Mouse (Mus musculus): Measurements from ENCODE around the gene Ell. TPM values are rescaled to one million over a fixed set of nuclear protein-coding genes. Genes with fewer than 3 reads are reported as not detected.
A peak's percentile ranks its signal among the peaks of the same experiment; 100 is the strongest.

Gene Ell
- polyA plus RNA-seq, 1 experiment from 2014 or later = 33.9 TPM

DNA sequence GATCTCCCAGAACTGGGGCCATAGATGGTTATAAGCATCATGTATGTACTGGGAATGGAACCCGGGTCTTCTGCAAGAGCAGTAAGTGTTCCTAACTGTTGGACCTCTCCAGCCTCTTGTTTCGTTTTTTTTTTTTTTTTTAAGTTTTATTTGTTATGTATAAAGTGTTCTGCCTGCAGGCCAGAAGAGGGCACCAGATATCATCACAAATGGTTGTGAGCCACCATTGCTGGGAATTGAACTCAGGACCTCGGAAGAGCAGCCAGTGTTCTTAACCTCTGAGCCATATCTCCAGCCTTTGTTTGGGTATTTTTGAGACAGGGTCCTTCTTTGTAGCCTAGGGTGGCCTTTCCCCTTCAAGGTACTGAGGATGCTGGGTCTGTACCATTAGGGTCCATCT is 19.7 kb downstream of the Ell start:
- Histone ChIP-seq H3K36me3 (ENCODE audit: inconsistent target) (no peaks in the 10 kb centered on the region), H3K27ac (no peak overlapping the region), H3K79me2 (ENCODE audit: inconsistent target) (peaks cover 99% of the 10 kb centered on the region), H3K4me3 (ENCODE audit: inconsistent target) (no peak overlapping the region)
- 70% methylated on average over 3 of the region's 3 CpGs for WGBS (ENCODE audit: missing documents)

DNA sequence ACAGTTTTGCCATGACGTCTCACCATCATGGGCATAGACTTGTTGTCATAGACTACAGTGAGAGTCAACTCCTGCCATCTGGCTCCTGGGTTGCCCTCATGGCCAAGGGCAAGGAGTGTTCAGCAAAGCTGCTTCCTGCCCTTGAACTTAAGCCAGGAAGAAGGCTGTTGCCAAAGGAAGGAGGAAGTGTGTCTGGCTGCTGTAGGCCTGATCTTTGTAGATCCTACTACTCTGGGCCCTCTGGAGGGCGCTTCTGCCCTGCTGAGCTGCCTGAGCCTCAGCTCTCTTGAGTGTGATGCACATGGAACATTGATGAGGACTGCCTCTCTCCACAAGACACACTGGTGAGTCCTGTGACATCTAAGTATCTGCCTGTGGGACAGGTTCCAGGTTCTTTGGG is 20.8 kb downstream of the Ell start:
- Histone ChIP-seq H3K4me3 (ENCODE audit: inconsistent target) (no peak overlapping the region), H3K27ac (peak overlapping the region; percentile 89), H3K36me3 (ENCODE audit: inconsistent target) (no peaks in the 10 kb centered on the region), H3K79me2 (ENCODE audit: inconsistent target) (peaks cover 99% of the 10 kb centered on the region)
- WGBS (ENCODE audit: missing documents) = 0% methylated on average over 2 of the region's 2 CpGs

DNA sequence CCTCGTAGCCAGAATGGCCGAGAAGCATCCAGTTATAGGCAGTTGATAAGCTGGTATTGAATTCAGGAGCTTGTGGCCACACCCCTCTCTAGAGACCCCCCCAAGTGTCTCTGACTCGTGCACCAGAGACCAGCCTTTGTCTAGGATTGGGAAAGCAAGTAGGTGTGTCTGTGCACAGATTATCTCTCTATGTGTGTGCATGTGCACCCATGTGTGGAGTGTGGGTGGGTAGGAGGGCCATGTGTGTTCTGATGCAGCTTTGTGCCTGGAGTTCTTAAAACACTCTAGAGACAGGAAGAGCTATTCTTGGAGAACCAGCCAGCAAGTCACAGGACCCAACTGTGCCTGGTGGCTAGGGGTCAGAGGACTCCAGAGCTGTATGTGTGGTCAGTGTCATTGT is 21.3 kb downstream of the Ell start:
- no peaks in the 10 kb centered on the region for H3K36me3 ChIP-seq (ENCODE audit: inconsistent target)
- WGBS (ENCODE audit: missing documents) = 89% methylated on average over 2 of the region's 3 CpGs
- H3K4me3 ChIP-seq (ENCODE audit: inconsistent target) = no peak overlapping the region
- peaks cover 99% of the 10 kb centered on the region for H3K79me2 ChIP-seq (ENCODE audit: inconsistent target)
- peak overlapping the region; percentile 89 for H3K27ac ChIP-seq

DNA sequence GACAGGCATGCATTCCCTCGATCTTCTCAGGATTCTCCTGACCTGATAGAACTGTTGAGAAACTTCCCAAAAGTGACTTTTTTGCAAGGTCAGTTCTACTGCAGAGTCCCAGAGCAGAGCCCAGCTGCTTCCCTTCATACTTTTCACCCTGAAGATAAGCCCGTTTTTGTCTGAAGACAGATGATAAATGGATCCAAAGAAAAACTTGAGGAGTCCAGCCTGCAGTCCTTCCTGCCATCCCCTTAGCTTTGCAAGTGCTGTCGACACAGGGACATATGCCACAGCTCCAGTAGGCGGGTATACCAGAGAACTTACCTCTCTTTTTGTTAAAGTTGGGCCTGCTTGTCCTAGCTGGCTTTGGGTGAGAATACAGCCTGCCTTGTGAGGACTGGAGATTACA is 22.1 kb downstream of the Ell start:
- WGBS (ENCODE audit: missing documents) = 51% methylated on average over 4 of the region's 4 CpGs

DNA sequence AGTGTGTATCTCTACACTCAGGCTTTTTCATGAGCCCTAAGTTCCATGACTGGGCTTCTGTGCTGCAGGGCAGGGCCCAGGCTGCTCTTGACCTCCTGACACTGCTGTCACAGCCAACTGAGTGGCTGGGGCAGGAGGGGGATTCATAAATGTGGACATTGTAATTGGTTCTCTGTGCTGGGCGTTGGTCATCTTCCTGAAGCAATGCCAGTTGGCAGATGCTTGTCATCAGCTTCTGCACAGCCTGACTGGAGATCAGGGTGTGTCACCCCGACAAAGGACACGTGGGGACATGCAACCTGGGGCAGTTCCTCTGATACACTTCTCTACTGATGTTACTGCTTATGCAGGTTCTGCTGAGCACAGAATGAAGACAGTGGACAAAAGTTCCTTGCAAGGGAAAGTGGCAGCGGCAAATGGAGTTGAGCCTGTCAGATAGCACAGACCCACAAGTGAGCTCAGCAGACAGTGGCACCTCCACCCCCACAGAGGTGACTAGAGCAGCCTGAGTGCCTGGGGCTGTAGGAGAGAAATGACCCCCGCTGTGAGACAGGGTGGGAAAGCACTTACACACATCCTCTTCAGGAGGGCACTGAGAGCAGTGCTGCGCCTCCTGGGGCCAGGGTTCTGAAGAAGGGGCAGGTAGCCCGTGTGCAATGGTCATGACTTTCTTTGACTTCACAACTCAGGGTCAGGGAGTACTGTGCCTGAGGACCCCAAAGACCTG is 22.7 kb downstream of the Ell start:
- 86% methylated on average over 7 of the region's 7 CpGs for WGBS (ENCODE audit: missing documents)

More for the DNA sequence above, 22.1 kb downstream of the Ell start:
- Histone ChIP-seq H3K79me2 (ENCODE audit: inconsistent target) (peaks cover 99% of the 10 kb centered on the region), H3K27ac (peak overlapping the region; percentile 89), H3K4me3 (ENCODE audit: inconsistent target) (no peak overlapping the region), H3K36me3 (ENCODE audit: inconsistent target) (no peaks in the 10 kb centered on the region)

DNA sequence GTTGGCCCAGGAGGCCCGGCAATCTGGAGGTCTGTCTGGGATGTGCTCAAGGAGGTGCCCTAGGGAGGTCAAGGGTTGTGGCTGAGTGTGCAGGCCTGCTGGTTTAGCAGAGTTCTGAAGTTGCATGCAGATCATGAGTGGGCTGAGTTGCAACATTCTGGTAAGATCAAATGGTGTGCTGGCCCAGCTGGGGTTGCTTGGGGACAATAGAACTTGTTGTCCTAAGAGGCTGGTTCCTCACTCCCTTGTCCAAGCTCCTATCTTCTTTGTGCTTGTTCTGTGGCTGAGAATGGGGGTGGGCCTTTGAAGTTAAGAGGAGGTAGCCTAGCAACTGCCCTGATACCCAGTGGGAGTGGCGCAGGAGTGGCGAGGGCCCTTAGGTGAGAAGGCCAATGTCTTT is 23.5 kb downstream of the Ell start:
- Histone ChIP-seq H3K27ac (peak overlapping the region; percentile 89), H3K79me2 (ENCODE audit: inconsistent target) (peaks cover 99% of the 10 kb centered on the region), H3K36me3 (ENCODE audit: inconsistent target) (no peaks in the 10 kb centered on the region), H3K4me3 (ENCODE audit: inconsistent target) (no peak overlapping the region)
- WGBS (ENCODE audit: missing documents) = 100% methylated on average over 3 of the region's 3 CpGs

More for the DNA sequence above, 22.7 kb downstream of the Ell start:
- H3K4me3 ChIP-seq (ENCODE audit: inconsistent target) = no peak overlapping the region
- H3K36me3 ChIP-seq (ENCODE audit: inconsistent target) = no peaks in the 10 kb centered on the region
- peaks cover 99% of the 10 kb centered on the region for H3K79me2 ChIP-seq (ENCODE audit: inconsistent target)
- H3K27ac ChIP-seq = peak overlapping the region; percentile 89

DNA sequence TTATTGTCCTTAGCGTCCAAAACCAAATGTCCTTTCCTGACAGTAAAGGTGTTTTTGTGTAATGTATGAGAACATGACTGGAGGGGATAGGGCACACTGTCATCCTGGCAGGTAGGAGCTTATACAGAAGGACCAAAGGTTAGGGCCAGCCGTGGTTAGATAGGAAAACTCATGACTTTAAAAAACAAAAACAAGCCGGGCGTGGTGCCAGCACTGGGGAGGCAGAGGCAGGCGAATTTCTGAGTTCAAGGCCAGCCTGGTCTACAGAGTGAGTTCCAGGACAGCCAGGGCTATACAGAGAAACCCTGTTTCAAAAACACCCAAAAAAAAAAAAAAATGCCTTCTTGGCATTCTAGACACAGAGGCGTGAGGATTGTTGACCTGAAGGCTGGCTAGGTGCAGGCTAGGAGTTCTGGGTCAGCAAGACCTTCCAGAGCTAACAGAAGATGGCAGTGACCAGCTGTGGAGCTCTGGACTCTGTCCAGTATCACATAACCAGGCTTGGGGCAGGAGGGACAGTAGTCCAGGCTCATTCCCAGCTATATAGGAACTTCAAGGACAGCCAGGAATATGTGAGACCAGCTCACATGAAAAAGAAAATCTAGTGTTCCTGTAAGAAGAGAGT is 24.6 kb downstream of the Ell start:
- WGBS (ENCODE audit: missing documents) = 90% methylated on average over 6 of the region's 6 CpGs
- no peak overlapping the region for H3K27ac ChIP-seq
- H3K36me3 ChIP-seq (ENCODE audit: inconsistent target) = no peaks in the 10 kb centered on the region
- H3K4me3 ChIP-seq (ENCODE audit: inconsistent target) = no peak overlapping the region
- peaks cover 99% of the 10 kb centered on the region for H3K79me2 ChIP-seq (ENCODE audit: inconsistent target)

DNA sequence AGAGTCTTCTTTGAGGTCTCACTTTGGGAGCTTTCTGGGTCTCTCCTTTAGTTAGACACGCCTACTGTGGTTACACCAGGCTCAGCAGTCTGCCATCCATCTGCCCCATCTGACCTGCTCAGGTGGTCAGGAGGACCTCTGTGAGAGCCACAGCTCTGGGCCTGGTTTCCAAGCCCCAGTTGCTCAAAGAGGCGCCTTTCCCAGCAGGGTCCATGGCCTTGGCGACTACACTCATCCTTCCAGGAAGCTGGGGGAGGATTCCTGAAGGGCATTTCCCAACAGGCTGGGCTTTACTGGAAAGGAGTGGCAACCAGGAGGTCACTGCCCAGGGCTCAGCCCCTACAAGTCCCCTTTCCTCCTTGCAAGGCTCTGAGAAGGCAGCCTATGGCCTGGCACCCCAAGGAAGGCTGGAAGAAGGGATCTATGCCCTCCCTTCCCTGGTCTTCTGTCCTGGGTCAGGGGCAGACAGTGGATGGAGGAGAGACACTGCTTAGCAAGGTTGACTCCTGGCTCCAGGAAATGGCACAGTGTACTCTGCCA is 25.5 kb downstream of the Ell start:
- WGBS (ENCODE audit: missing documents) = 94% methylated on average over 3 of the region's 3 CpGs
- Histone ChIP-seq H3K27ac (no peak overlapping the region), H3K79me2 (ENCODE audit: inconsistent target) (peaks cover 99% of the 10 kb centered on the region), H3K4me3 (ENCODE audit: inconsistent target) (no peak overlapping the region), H3K36me3 (ENCODE audit: inconsistent target) (no peaks in the 10 kb centered on the region)

DNA sequence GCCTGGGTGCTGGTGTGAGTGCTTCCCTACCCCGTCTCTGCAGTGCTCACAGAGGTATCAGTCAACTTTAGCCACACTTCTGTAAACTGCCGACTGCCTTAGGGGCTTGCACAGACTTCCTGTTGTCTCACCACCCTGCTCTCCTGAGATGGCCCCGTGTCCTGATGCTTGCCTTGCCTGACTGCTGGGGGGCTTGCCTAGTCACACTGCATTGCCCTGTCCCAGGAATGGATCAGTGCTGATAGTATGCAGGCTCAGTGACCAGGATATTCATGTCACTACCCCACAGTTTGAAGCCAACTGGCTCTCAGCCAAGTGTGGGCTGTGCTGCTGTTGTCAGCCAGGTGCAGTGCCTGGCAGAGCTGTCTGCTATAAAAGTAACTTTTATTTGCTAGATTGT is 26.3 kb downstream of the Ell start:
- H3K79me2 ChIP-seq (ENCODE audit: inconsistent target) = peaks cover 100% of the 10 kb centered on the region
- no peak overlapping the region for H3K27ac ChIP-seq
- 20% methylated on average over 3 of the region's 3 CpGs for WGBS (ENCODE audit: missing documents)
- no peaks in the 10 kb centered on the region for H3K36me3 ChIP-seq (ENCODE audit: inconsistent target)
- H3K4me3 ChIP-seq (ENCODE audit: inconsistent target) = no peak overlapping the region

DNA sequence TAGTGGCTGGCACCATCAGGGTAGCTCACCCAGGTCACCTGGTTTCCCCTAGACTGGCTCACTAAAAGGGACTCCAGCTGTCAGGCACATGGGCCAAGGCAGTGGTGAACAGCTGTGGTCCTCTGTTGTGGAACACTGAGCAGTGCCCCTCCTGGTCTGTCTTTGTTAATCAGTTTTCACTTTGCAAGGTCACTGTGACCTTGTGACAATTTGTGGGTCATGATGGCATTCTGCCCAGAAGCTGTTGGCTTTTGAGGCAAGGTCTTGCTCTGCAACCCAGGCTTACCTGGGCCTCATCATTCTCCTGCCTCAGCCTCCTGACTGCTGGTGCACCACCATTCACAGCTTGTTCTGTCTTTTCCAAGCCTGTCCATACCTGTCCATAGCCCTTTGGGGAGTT is 31.1 kb downstream of the Ell start:
- Histone ChIP-seq H3K36me3 (ENCODE audit: inconsistent target) (peaks cover 8% of the 10 kb centered on the region; the same call in 1 of the 2 replicates), H3K79me2 (ENCODE audit: inconsistent target) (peaks cover 100% of the 10 kb centered on the region), H3K27ac (no peak overlapping the region), H3K4me3 (ENCODE audit: inconsistent target) (no peak overlapping the region)

DNA sequence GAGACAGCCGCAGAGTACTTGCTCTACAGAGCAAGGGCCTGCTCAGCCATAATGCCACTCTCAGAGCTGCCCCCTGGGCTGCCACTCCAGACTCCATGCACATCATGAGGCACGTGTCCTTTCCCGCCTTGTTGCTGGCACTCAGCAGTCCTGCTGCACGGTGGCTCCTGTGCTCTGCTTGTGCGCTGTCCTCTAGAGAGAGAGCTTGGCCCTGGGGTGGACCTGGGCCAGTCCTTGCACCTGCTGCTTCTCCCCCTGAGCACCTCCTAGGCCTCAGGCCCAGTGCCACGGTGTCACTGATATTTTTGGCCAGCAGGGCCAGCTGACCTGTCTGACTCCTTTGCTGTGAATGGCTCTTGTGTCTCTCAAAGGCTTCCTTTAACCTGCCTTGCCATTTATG is 31.7 kb downstream of the Ell start:
- peaks cover 8% of the 10 kb centered on the region; the same call in 1 of the 2 replicates for H3K36me3 ChIP-seq (ENCODE audit: inconsistent target)
- no peak overlapping the region for H3K27ac ChIP-seq
- H3K79me2 ChIP-seq (ENCODE audit: inconsistent target) = peaks cover 99% of the 10 kb centered on the region
- 91% methylated on average over 6 of the region's 6 CpGs for WGBS (ENCODE audit: missing documents)
- no peak overlapping the region for H3K4me3 ChIP-seq (ENCODE audit: inconsistent target)

DNA sequence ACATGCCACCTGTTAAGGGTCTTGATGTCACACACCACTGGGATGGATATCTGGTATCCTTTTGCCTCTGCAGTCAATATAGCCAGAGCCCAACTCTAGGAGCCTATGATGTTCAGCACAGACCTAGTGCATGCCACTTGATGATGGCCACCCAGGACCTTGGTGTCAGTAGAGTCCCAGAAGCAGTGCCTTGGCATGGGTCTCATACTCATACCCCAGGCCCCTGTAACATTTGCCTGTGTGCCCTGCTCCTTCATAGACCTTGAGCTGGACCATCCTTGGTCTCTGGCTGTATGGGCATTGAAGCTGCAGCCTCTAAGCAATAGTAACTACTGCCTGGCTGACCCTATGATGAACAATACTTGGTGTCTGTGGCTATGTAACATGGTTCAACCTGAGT is 35.0 kb downstream of the Ell start:
- H3K79me2 ChIP-seq (ENCODE audit: inconsistent target) = peaks cover 81% of the 10 kb centered on the region
- no peak overlapping the region for H3K4me3 ChIP-seq (ENCODE audit: inconsistent target)
- no peak overlapping the region for H3K27ac ChIP-seq
- H3K36me3 ChIP-seq (ENCODE audit: inconsistent target) = peaks cover 27% of the 10 kb centered on the region

DNA sequence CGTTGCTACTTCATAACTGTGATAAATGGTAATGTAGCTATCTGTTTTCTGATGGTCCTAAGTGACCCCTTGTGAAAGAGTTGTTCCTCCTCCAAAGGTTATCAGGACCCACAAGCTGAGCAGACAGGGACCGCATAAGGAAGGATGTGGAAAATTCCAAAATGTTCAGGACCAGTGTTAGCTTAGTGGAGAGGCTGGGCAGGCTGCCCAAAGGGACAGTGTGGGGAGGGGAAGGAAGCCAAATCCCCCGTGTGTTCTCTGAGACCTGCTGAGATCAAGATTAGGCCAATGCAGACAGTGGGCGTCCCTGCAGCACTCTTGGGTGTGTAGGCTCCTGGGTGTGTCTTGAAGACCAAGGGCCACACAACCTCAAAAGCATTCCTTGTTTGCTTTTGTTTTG is 35.7 kb downstream of the Ell start:
- Histone ChIP-seq H3K36me3 (ENCODE audit: inconsistent target) (peaks cover 29% of the 10 kb centered on the region), H3K4me3 (ENCODE audit: inconsistent target) (no peak overlapping the region), H3K27ac (no peak overlapping the region), H3K79me2 (ENCODE audit: inconsistent target) (peaks cover 75% of the 10 kb centered on the region)
- 49% methylated on average over 4 of the region's 4 CpGs for WGBS (ENCODE audit: missing documents)

DNA sequence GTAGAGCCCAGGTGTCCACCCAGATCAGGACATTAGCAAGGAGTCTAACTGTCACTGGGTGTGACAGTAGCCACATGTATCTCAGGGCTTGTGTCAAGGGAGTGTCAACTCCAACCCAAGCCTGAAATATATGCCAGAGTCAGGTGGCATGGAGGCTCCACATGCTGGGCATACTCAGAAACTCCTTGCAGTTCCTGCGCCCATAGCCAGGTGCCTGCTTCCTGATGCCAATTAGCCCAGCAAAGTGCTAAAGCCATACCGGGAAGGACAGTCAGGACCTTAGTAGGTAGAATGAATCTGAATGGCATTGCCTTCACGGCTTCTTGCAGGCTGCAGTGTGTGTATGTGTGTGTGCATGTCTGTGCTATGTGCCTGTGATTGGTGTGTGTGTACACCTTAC is 38.0 kb downstream of the Ell start:
- H3K4me3 ChIP-seq (ENCODE audit: inconsistent target) = no peak overlapping the region
- peaks cover 52% of the 10 kb centered on the region for H3K36me3 ChIP-seq (ENCODE audit: inconsistent target)
- 88% methylated on average over 3 of the region's 3 CpGs for WGBS (ENCODE audit: missing documents)
- H3K79me2 ChIP-seq (ENCODE audit: inconsistent target) = peaks cover 52% of the 10 kb centered on the region
- no peak overlapping the region for H3K27ac ChIP-seq
